In the genomic region with DNA sequence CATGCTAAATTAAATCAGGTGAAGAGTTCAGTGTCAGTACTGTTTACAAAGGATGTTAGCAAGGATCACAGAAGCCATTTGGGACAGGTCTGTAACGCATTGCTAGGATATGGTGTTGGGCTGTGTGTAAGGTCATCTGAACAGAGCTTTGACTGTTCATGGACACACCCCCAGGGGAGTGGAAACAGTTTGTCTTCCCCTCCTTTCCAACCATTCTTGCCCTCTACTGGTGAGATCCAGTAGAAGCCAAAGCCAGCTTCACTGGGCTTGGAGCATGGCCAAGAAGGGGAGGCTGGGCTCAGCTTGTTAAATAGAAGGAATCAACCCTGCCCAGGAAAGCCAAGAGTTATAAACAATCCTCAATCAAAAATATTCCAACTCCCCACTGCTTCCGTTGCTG, we compare ENCODE assay signal across 7 mouse cellular contexts. TPM values are rescaled to one million over a fixed set of nuclear protein-coding genes. Genes with fewer than 3 reads are reported as not detected.
DNase-seq lines count a peak whose midpoint lies in the region; ATAC-seq lines count a peak whose summit lies in the region.

No protein-coding gene starts in this region.

- 0 out of 2 replicates have a peak, but pooled peaks cover 3% of the 10 kb centered on the region for H3K27me3 ChIP-seq in liver, embryonic 12.5 days (replicated peaks)
- H3K27me3 ChIP-seq in stomach, embryonic 15.5 days (replicated peaks) = no peaks in the 10 kb centered on the region

- H3K9me3 ChIP-seq in liver, embryonic 12.5 days (replicated peaks) = no peaks in the 10 kb centered on the region
- no peaks in the 10 kb centered on the region for H3K9me3 ChIP-seq in stomach, embryonic 15.5 days

- no peak overlapping the region for H3K27ac ChIP-seq in liver, embryonic 12.5 days
- H3K27ac ChIP-seq in stomach, embryonic 15.5 days = no peak overlapping the region

- no peak for ATAC-seq in liver, embryonic 12.5 days
- peak; percentile 65; the same call in 1 of the 2 replicates for ATAC-seq in stomach, embryonic 15.5 days (ENCODE audit: insufficient read depth, low FRiP score, low read depth)

- DNase-seq in liver (peak; percentile 28), MN1 (ENCODE audit: low spot score) (peak; percentile 66)
- DNase-seq in adrenal gland, postnatal 25 days = peak; percentile 39
- DNase-seq in heart, postnatal 14 days = peak; percentile 40 to 67
- peak; percentile 33 to 65 for DNase-seq in lung, adult 18-20 months

- no peak overlapping the region for H3K9ac ChIP-seq in liver, embryonic 12.5 days
- H3K9ac ChIP-seq in stomach, embryonic 15.5 days = no peak overlapping the region

- intact Hi-C loops in heart, postnatal 14 days (cut with DNase I) = no loop called here

- no peak overlapping the region for H3K4me3 ChIP-seq in liver, embryonic 12.5 days
- H3K4me3 ChIP-seq in stomach, embryonic 15.5 days (replicated peaks) = no peak overlapping the region

- H3K36me3 ChIP-seq in liver, embryonic 12.5 days = no peaks in the 10 kb centered on the region
- no peaks in the 10 kb centered on the region for H3K36me3 ChIP-seq in stomach, embryonic 15.5 days

- WGBS in liver, embryonic 12.5 days (ENCODE audit: insufficient replicate concordance) = 64% methylated on average over 2 of the region's 2 CpGs
- 20% methylated on average over 2 of the region's 2 CpGs for WGBS in stomach, embryonic 15.5 days

- H3K4me2 ChIP-seq in liver, embryonic 12.5 days = no peak overlapping the region
- H3K4me2 ChIP-seq in stomach, embryonic 15.5 days = no peak overlapping the region

- no peaks in the 10 kb centered on the region for H3K4me1 ChIP-seq in liver, embryonic 12.5 days
- H3K4me1 ChIP-seq in stomach, embryonic 15.5 days = peaks cover 3% of the 10 kb centered on the region; the same call in 1 of the 2 replicates

RNA-seq across cellular contexts. Expression of a gene that starts 7.4 kb away (rescaled TPM):
- 7.8 and 8.4 TPM in 2 replicates for polyA plus RNA-seq in liver, embryonic 12.5 days (2016; fragmentation: Nextera tagmentation; extraction: Ambion mirVana)
- total RNA-seq in adrenal gland, postnatal 25 days (2021) = 36.4 and 42.2 TPM in 2 replicates
- 10 to 100 TPM; 14.4 to 15.4 TPM for total RNA-seq in heart, postnatal 14 days (2021)
- polyA plus RNA-seq in stomach, embryonic 15.5 days (2015; fragmentation: Nextera tagmentation; extraction: Ambion mirVana) = 24.9 and 27.5 TPM in 2 replicates
